Mouse (Mus musculus) MEL-GATA-1-ER (cell line): ENCODE data around the gene Coq5.
A peak's percentile ranks its signal among the peaks of the same experiment; 100 is the strongest.

Source experiments
- DNase-seq: peaks from one replicate; pipeline ENCODE4 v3.0.0-alpha.2; 2012; ENCODE audit warnings: low read depth; ENCODE audit errors: extremely low read depth

The Coq5 gene

DNA sequence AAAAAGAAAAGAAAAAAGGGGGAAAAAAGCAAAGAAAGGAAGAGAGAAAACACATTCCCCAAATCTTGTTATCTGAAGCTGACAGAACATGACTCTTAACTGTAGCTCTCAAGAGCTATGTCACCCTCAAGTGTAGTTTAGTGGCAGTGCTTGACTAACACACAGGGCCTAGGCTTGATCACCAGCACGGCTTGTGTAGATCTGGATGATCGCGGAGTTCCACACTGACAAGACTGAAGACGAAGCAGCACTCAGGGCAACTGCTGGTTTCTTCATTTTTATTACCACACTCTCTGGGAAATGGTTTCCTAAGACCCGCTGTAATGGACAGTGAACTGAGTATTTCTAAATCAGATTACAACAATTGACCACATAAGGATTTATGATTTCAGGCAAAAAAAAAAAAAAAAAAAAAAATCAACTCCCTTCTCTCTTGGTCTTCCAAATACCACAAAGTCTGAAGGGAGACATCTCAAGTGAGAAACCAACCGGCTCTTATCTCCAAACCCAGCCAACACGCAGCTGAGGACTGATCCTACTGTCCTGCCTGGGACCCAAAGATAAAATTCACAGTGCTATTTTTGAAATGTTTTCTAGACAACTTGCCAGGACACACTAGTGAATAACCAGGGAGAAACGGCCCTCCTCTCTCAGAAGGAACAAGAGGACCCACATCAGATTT, 12.5 kb upstream of the Coq5 start:
- DNase-seq = peak; percentile 88

DNA sequence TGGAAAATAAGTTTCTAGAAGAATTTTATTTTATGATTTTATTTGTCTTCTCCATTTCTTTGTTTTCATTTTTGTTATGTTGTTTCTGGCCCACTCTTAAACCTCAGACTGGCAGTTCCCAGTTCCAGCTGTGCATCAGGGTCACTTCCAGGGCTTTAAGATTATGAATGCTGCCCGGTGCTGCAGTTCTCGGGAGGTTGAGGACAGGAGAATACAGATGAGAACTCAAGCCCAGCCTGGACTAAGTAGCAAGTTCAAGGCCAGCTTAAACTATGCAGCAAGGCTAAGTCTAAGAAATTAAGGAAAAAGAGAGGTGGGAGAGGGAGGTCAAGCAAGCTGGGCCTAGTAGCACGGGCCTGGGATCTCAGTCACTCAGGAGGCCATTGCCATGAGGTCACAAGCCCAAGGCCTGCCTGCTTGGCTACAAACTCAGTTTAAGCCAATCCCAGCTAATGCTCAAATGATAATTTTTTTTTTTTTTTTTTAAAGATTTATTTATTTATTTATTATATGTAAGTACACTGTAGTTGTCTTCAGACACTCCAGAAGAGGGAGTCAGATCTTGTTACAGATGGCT, 11.9 kb upstream of the Coq5 start:
- no peak for DNase-seq

DNA sequence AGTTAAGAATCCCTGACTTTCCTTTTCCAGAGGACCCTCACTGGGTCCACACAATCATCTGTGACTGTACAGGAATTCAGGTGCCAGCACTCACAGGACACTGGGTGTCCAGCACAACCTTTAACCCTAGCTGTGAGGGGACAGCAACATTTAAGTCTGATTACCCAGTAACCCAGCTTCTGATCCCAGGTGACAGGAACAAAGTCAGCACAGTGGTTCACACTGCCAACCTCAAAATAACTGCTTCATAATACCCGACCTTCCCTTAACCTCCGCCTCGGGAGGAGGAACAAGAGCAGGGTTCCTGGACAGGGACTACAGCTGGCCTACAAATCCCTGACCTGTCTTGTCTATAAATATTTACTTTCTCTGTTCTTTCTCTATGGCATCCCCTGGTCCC, 11.2 kb upstream of the Coq5 start:
- DNase-seq = no peak

DNA sequence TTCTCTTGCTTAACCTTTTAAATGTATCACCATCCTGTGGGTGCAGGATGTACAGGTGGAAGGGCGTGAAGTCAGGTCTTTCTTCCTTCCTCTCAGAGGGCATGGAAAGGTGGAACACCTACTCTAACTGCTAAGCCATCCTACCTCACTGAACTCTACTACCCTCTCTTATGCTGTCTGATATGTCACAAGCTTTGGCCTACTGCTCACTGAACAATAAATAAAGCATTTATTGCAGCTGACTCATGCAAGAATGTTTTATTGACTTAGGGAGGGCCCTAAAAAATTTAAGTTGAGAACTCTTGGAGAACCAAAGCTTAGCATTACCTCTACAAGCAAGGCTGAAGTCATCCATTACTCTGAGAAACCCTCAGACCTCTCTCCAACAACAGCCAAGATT, 9.5 kb upstream of the Coq5 start:
- DNase-seq = no peak

DNA sequence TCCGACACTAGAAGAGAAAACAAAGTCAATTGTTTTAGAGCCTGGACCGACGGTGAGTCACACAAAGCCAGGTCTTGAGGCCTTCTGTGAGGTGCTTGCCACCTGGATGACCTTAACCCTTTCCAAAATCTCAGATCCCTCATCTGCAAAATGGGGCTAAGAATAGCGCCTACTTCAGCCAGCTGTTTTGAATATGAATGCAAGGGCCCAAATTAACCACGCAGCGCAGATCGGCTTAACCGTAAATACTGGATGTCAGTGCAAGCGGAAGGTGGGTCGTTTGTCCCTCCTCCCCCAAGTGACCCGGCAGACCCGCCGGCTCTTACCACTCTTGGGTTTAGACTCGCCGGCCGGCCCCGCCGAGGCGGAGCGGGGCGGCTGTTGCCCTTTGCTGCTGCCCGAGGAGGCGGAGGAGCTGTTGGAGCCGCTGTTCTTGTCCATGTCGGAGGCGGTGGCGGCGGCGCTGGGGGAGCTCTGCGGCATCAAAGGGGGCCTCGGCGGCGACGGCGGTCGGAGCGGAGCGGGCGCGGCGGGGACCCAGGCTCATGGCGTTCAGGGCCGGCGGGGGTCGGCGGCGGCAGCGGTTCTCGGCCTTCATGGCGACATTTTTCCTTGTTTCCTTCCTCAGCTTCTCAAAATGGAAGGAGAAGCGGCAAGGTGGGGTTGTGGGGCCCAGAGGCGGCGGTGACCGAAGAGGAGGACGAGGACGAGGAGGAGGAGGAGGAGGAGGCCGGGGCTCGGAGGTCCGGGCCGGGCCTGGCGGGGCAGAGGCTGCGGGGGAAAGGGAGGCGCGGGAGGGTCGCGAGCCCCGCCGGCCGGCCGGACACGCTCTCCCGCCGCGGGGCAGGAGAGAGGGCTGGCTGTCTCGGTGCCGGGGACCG, 7.3 kb upstream of the Coq5 start:
- no peak for DNase-seq

DNA sequence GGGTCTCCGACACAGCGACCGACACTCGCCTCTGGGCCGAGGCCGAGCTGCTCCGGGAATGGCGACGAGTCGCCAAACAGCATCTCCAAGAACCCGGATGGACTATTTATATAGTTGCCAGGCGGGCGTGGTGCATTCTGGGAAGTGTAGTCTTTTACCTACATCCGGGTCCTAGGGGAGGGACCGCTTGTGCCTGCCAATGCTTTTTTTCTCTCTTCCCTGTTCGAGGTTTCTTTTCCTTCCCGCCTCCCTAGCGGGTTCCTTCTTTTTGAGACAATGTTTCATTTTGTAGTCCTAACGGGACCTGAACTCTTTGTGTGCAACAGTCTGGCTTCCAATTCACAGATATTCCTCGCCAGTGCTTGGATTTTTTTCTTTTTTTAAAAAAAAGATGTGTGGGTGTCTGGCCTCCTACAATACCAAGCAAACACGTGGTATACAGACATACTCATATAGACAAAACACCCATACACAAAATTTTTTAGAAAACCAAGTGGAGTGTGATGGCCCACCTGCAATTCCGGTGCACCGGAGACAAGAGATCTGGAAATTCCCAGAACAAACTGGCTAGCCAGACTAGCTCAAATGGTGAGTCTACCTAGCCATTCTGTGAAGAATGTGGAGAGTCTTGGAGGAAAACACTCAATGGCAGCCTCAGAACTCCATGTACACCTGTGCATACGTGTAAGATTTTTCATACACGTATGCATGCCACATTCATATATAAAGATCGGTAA, 6.5 kb upstream of the Coq5 start, which contains the start of gene Rnf10:
TSS of gene Rnf10 (minus strand) at position 87 of the 737 bp plus-strand sequence.
- DNase-seq = peak; percentile 95

DNA sequence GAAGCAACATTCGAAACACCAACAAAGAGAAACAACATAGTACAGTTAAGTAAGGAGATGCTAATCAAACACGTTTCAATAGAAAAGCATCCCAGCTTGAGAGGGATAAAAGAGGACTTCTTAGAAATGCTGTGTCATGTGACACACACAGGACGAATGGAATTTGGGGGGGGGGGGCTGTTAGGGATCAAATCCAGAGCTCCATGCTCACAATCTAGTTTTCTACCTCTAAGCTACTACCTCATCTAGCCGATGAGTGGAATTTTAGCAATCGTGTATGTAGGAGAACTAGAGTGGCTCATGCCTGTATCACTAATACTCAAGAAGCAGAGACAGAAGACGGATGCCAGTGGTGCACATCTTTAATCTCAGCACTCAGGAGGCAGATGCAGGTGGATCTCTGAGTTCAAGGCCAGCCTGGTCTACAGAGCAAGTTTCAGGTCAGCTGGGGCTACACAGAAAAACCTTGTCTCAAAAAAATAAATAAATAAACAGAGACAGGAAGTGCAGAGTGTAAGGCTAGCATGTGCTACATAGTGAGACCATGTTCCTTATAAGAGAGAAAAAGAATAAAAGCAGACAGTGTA, 5.8 kb upstream of the Coq5 start:
- DNase-seq = no peak

DNA sequence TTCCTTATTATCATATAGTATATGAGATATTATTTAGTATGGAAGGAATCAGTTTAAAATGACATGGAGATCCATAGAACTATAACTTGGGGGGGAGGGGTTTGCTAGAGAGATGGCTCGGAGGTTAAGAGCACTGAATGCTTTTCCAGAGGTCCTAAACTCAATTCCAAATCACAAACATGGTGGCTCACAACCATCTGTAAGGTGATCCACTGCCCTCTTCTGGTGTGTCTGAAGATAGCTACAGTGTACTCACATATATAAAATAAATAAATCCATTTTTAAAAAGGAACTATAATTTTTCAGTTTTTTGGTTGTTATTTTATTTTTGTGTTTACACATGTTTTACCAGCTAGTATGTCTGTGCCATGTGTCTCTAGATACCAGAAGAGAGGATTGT, 5.1 kb upstream of the Coq5 start:
- no peak for DNase-seq

DNA sequence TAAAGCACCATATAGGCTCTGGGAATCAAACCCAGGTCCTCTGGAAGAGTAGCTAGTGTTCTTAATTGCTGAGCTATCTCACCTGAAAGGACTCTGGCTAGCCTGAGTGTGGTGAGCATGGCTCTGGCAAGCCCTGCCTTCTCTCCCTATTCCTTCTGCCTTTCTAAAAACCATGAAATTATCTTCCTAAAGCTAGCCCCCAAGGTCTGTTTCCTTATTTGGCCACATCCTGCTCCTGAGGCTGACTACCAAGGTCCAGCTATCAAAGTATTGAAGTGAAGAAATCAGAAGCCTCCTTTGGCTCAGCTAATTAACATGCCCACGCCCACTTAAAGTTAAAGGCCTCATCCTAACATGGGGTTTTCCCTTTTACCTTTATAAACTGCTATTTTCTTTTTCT, 4.7 kb upstream of the Coq5 start:
- DNase-seq = peak; percentile 69

DNA sequence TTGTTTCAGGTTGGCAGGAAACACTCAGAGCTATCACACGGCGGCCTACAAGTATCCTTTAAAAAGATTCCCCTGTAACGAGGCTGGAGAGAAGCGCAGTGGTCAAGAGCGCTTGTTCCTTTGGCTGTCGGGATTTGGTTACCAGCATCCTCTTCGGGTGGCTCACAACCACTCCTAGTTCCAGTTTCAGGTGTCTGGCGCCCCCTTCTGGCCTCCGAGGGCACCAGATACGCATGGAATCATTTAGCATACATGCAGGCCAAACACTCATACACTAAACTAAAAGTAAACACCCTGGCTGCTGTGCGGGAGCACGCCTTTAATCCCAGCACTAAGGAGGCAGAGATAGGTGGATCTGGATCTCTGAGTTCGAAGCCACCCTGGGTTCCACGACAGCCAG, 3.5 kb upstream of the Coq5 start:
- no peak for DNase-seq

DNA sequence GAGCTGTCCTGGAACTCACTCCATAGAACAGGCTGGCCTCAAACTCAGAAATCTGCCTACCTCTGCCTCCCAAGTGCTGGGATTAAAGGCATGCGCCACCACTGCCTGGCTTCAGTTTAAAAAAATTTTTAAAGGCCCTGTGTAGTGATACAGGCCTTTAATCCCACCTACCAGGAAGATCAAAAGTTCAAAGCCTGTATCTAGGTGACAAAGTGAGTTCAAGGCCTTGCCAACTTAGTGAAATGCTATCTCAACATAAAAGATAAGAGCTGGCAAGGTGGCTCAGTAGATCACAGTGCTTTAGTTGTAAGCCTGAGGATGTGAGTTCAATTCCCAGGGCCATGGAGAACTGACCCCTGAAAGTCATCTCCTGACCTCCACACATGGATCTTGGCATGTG, 1.4 kb upstream of the Coq5 start:
- DNase-seq = no peak

DNA sequence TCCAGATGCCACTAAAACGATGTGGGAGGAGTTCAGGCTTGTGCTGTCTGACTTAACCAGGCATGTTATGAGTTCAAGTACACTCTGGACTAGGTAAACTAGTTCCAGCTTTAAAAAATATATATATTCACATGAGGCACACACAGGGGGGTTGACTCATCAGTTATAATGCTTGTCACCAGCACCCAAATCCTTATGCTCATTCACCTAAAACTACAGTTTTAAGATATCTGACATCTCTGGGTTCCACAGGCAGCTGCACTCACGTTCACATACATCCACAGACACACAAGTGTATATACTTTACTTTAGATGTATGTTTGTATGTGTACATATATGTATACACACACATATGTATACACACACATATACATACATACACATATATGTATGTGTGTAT, 681 bp upstream of the Coq5 start:
- no peak for DNase-seq

DNA sequence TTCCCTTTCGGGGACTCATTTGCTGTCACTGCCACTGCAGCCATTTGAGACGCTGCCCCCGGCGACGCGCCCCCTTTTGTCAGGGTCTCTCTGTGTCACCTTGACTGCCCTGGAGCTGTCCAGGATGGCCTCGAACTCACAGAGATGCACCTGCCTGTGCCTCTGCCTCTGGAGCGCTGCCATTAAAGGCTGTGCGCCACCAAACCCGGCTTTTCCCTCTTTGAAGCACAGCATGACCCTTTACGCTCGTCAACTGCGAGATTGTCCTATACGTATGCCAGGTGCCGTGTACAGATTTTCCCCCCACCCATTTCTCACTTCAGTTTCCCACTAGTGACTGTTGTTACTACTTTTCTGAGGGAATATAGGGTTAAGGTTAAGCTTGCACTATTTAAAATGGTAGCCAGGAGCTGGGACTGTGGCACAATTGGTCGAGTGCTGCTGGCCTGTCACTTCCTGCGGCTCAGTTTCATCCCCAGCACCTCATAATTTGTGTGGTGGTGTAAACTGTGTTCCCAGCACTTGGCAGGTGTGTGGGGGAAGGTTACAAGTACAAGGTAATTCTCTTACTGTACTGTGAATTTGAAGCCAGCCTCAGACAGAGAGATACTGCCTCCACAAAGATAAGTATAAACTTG, 703 bp downstream of the Coq5 start:
- no peak for DNase-seq

DNA sequence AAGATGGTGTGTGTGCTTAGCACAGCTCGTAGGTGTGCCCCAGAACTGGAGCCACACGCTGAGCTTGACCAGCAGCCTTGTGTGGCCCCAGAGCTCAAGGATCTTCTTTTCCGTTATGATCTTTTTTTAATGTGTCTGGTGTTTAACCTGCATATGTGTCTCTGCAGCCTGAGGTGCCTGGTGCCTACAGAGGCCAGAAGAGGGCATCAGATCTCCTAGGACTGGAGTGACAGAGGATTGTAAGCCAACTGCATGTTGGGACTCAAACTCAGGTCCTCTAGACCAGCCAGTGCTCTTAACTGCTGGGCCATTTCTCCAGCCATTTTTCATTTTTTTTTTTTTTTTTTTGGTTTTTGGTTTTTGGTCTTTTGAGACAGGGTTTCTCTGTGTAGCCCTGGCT, 5.3 kb downstream of the Coq5 start:
- no peak for DNase-seq

DNA sequence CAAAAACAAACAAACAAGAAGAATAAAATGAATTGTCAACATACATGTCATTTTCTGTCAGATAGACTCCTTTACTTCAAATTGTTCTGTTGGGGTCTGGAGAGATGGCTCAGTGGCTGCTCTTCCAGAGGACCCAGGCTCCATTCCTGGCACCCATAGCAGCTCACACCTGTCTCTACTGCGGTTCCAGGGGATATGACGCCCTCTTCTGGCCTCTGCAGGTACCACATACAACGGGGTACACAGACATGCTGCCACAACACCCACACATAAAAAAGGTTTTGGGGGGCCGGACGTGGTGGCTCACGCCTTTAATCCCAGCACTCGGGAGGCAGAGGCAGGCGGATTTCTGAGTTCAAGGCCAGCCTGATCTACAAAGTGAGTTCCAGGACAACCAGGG, 14.7 kb downstream of the Coq5 start:
- DNase-seq = no peak

DNA sequence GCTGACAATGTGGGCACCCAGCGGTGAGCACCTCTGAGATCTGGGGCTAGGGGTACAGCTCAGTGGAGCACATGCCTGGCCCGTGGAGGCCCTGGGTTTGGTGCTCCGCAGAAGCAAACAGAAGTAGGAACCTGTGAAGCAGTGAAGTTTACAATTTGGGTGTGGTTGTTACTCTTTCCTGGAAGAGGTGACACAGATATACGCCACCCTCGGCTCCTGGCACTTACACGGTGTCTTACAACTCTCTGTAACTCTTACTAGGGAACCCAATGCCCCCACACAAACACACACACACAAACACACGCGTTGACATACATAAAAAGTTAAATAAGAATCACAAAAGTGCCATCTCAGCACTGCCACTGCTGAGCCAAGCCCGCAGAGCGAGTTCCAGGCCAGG, 16.9 kb downstream of the Coq5 start:
- no peak for DNase-seq

DNA sequence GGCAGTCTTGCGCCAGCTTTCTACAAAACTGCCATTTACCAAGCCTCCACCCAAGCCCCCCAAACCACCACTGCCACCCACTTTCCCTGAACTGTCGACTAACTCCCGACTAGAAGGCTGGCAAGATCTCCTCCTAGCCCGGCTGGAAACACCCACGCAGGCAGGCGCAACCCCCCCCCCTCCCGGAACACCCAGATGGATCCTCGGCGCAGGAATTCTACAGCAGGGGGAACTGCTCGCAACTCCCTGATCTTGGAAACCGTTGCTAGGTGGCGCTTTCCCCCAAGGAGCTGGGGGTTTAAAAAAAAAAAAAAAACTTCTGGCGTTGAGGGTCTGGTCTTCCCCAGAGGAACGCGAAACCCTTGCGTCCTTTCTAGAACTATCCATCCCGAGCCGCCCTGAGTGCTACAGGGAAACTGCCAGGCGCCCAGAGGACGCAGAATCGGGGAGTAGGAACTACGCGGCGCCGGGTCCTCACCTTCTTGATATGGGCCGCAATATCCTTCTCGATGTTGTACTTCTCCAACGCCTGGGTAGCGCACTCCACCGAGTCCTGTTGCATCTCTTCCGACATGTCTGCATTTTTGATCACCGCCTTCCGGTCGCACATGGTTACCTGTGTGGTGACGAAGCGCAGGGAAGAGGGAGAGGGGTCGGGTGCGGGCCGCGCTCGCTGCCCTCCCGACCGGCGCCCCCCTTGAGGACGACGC, 20.7 kb downstream of the Coq5 start:
- DNase-seq = no peak

DNA sequence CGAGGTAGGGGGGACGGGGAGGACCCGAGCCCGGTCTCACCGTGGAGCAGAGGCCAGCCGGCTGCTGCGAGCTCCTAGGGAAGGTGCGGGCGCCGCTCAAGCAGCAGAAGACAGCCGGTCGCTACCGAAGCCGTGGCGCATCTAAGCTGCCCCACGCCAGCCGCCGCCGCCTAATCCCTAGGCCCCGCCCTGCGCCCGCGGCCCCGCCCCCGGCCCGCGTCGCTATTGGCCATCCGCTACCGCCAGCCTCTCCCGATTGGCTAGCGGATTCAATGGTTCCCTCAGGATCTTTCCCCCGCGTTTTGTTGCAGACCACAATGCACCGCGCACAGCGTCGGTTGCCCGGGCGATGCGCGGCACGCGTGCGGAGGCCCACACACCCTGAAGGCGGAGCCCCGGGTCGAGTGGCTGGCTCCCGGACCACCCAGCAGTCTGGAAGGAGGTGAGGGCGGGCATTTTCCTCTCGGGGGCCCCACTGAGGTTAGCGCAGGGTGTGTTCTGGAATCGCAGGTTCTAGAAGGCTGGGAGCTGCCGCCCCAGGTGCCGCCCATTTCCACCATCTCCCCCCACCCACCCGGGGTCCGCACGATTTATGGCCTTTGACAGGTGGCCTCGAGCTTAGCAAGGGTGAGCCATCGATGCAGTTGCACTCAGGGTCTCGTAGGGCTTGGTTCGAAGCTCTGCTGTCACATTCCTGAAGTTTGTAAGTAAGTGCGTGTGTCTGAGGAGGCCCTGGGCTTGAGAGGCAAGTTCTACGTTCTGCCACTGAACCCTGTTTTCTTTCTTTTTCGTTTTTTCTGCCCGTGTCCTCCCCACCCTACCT, 21.5 kb downstream of the Coq5 start, which contains the start of gene Dynll1:
TSS of gene Dynll1 (minus strand) at position 208 of the 823 bp plus-strand sequence.
- peak; percentile 91 for DNase-seq

DNA sequence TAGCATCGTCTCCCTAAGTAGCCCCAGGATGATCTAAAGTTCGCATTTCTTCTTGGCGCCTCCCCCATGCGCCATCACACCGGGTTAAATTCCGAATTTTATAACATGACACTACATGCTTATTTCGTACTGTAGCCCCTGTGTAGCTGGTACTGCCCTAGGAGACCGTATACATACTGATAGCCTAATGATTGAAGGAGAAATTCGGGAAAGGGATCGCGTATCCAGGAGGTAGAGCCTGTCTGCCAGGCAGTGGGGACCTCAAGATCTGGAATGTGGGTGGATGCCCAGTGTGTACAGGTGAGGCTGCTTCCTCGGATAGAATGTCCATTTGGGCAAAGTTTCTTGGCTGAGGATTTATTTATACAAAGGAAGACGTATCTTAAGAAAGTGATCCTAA, 22.1 kb downstream of the Coq5 start:
- DNase-seq = no peak
